Mouse (Mus musculus) activated CD4-positive, CD25-positive, alpha-beta regulatory T cell (primary cell): Measurements from ENCODE around the gene Arpin. TPM values are rescaled to one million over a fixed set of nuclear protein-coding genes. Genes with fewer than 3 reads are reported as not detected.

Experiments used
- polyA plus RNA-seq, 2 experiments: library from polyadenylated mRNA; unstranded; fragments of 100-300 nt; shearing (Covaris generic); gene quantifications; one replicate each; pipeline ENCODE4 v1.2.1; 2017

The Arpin gene
- polyA plus RNA-seq = under 1 TPM; 0.20 to 0.59 TPM

GRCm38 (mm10) chr7:79934862-79935510, at the start of gene Arpin:
TSS of gene Arpin (minus strand) at chr7:79935359.

DNA sequence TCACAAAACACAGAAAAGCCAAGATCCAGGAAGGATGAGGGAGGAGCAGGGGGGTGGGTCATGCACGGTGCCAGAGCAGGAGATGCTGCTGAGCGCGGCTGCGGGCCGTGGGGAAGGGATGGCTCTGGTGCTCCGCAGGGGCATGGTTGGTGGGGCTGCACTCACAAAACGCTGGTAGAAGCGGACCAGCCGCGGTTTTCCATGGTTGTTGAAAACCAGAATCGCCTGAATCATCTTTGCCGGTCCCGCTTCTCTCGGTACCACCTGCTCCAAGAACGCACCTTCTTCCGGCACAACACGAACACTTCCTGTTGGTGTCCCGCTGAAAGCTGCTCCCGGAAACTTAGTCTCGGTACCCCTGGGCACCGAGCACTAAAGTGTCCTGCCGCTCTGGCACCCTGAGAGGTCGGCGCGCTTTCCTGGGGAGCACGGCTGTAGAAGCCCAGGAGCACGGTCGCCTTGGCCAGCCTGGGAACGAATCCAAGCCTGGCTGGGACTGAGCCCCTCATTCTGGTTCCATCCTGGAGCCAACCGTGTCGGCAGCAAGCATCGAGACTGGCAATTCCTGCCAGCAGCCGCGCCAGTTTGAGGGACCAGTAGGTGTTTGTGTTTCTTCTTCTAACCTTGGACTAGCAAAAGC, 14.7 kb downstream of the Arpin start, which contains the start of gene Ap3s2:
Gene Ap3s2 (minus strand): TSS at position 306 of the 640 bp plus-strand sequence.

Other genes with a start within 250 kb of the Arpin start
- 1 to 10 TPM in 1 of 2 experiments, under 1 TPM in 1; 0.69 to 1.0 TPM for gene Kif7, start 219.6 kb downstream of the Arpin start, polyA plus RNA-seq
- gene Plin1, start 202.5 kb downstream of the Arpin start, polyA plus RNA-seq = under 1 TPM in 1 of 2 experiments, not detected in 1; 0.06 TPM
- 1 to 10 TPM; 2.5 to 3.1 TPM for gene Pex11a, start 192.2 kb downstream of the Arpin start, polyA plus RNA-seq
- gene Wdr93, start 192.2 kb downstream of the Arpin start, polyA plus RNA-seq = under 1 TPM; 0.07 to 0.41 TPM
- gene Mesp1, start 141.6 kb downstream of the Arpin start, polyA plus RNA-seq = not detected
- gene Mesp2, start 124.6 kb downstream of the Arpin start, polyA plus RNA-seq = under 1 TPM in 1 of 2 experiments, not detected in 1; 0.13 TPM
- under 1 TPM in 1 of 2 experiments, not detected in 1; 0.38 TPM for gene Anpep, start 74.3 kb downstream of the Arpin start, polyA plus RNA-seq
- gene Ap3s2, start 14.7 kb downstream of the Arpin start, polyA plus RNA-seq = 10 to 100 TPM; 23.5 to 26.9 TPM
- 10 to 100 TPM in 1 of 2 experiments, 1 to 10 TPM in 1; 9.7 to 12.4 TPM for gene Zfp710, start 89.5 kb upstream of the Arpin start, polyA plus RNA-seq
- gene Idh2, start 180.0 kb upstream of the Arpin start, polyA plus RNA-seq = 10 to 100 TPM; 61.7 to 97.1 TPM